Mouse (Mus musculus) heart, embryonic 12.5 days (tissue): ENCODE measurements around the gene Edil3. TPM values are rescaled to one million over a fixed set of nuclear protein-coding genes. Genes with fewer than 3 reads are reported as not detected.

Source experiments
- ATAC-seq: fragments of 200-750 bp; cut with Nextera tagmentation; 2 replicates; pipeline ENCODE4 v1.8.0; 2017; ENCODE audit warnings: moderate TSS enrichment, moderate library complexity; ENCODE audit not compliant: insufficient number of reproducible peaks, low FRiP score
- H3K27ac ChIP-seq: fragments of 300-500 bp; sonication (generic); 2 replicates; pipeline ENCODE4 v1.5.1; 2016; ENCODE audit warnings: mild to moderate bottlenecking, moderate library complexity; ENCODE audit not compliant: poor library complexity, severe bottlenecking
- H3K27me3 ChIP-seq: fragments of 300-500 bp; sonication (generic); replicated peaks from 2 replicates; pipeline ENCODE4 v1.6.1; 2016; ENCODE audit warnings: mild to moderate bottlenecking, moderate library complexity
- H3K36me3 ChIP-seq: fragments of 300-500 bp; sonication (generic); 2 replicates; pipeline ENCODE4 v1.6.1; 2016; ENCODE audit warnings: mild to moderate bottlenecking, moderate library complexity
- H3K4me1 ChIP-seq: fragments of 300-500 bp; sonication (generic); replicated peaks from 2 replicates; pipeline ENCODE4 v1.6.1; 2016; ENCODE audit warnings: mild to moderate bottlenecking
- H3K4me2 ChIP-seq: fragments of 300-500 bp; sonication (generic); 2 replicates; pipeline ENCODE4 v1.6.1; 2016; ENCODE audit warnings: mild to moderate bottlenecking, moderate library complexity
- H3K4me3 ChIP-seq: fragments of 300-500 bp; sonication (generic); 2 replicates; pipeline ENCODE4 v1.5.1; 2016; ENCODE audit warnings: mild to moderate bottlenecking
- H3K9ac ChIP-seq: fragments of 300-500 bp; sonication (generic); 2 replicates; pipeline ENCODE4 v1.6.1; 2016; ENCODE audit warnings: mild to moderate bottlenecking, moderate library complexity
- H3K9me3 ChIP-seq: fragments of 300-500 bp; sonication (generic); replicated peaks from 2 replicates; pipeline ENCODE4 v1.6.1; 2016; ENCODE audit warnings: mild to moderate bottlenecking, moderate library complexity
- WGBS: fragments of 180-500 bp; shearing (Covaris S2); methylation state at CpG from one replicate; pipeline ENCODE4 v1.1.7; 2016; 5-methylcytosine and 5-hydroxymethylcytosine counted together
- polyA plus RNA-seq: library from polyadenylated mRNA; unstranded; fragments of >200 nt; fragmentation: Nextera tagmentation; extraction: Ambion mirVana; gene quantifications from 2 replicates; pipeline ENCODE4 v1.2.1, GENCODE M21; 2016

Gene Edil3
- polyA plus RNA-seq, 1 experiment from 2014 or later, result 15.6 TPM

DNA sequence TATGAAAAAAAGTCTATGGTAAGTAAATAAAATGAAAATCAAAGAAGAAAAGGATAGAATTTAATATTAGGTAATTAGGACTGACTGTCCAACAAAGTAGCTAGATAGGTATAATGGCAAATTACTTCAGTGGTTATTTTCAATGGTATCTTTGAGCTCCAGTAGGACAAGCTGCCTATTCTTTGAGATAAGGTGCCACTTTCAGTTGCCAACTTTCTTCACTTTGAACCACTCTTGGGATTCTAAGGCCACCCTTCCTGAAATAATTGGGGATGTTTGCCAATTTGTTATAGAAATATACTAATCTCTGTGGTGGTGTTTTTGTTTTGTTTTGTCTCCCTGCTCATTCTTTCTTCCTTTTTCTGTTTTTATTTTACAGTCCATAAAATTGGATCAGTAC, 537.1 kb downstream of the Edil3 start:
- Histone ChIP-seq H3K4me3 (no peak overlapping the region), H3K9me3 (no peaks in the 10 kb centered on the region), H3K27ac (no peak overlapping the region), H3K27me3 (no peaks in the 10 kb centered on the region), H3K36me3 (no peaks in the 10 kb centered on the region), H3K4me1 (no peaks in the 10 kb centered on the region), H3K9ac (no peak overlapping the region), H3K4me2 (no peak overlapping the region)
- no peak for ATAC-seq

DNA sequence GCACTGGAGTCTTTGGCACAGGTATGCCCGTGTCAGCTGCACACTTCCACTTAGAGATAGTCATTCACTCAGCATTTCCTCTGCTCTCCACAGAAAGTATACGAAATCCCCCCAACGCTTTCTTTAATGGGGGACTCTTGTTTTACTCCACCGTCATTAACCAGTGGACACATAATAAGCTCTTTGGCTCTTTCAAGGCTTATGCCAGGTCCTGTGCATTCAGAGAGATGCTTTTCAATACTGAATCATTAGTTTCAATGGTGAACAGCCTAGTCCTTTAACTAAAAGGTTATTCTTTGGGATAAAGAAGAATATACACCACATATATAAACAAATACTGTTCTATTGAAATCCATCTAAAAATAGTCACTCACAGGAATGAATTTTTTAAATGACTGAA, 541.0 kb downstream of the Edil3 start:
- Histone ChIP-seq H3K9me3 (no peaks in the 10 kb centered on the region), H3K27ac (no peak overlapping the region), H3K27me3 (no peaks in the 10 kb centered on the region), H3K4me2 (no peak overlapping the region), H3K36me3 (no peaks in the 10 kb centered on the region), H3K4me1 (no peaks in the 10 kb centered on the region), H3K9ac (no peak overlapping the region), H3K4me3 (no peak overlapping the region)
- 67% methylated on average over 4 of the region's 4 CpGs for WGBS
- ATAC-seq, result no peak

DNA sequence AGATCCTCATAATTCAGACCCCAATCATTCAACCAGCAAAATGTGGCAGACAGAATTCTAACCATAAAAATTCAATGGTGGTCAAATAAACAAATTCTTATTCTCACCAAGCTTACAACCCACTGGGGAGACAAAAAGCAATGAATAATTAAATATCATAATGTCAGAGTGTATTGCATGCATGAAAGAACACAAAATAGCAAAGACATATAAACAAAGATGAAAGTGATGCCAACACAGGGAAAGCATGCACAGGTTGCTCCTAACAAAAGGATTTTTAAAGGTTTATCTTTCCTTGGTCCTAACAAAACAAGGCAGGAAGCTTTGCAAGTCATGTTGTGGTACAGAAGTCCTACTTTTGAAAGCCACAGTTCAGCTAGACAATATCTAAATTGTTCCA, 550.0 kb downstream of the Edil3 start:
- H3K9ac ChIP-seq, result no peak overlapping the region
- no peak overlapping the region for H3K4me3 ChIP-seq
- H3K27me3 ChIP-seq, result no peaks in the 10 kb centered on the region
- no peaks in the 10 kb centered on the region for H3K36me3 ChIP-seq
- no peak overlapping the region for H3K27ac ChIP-seq
- H3K4me2 ChIP-seq, result no peak overlapping the region
- H3K9me3 ChIP-seq, result no peaks in the 10 kb centered on the region
- ATAC-seq, result no peak
- H3K4me1 ChIP-seq, result no peaks in the 10 kb centered on the region

DNA sequence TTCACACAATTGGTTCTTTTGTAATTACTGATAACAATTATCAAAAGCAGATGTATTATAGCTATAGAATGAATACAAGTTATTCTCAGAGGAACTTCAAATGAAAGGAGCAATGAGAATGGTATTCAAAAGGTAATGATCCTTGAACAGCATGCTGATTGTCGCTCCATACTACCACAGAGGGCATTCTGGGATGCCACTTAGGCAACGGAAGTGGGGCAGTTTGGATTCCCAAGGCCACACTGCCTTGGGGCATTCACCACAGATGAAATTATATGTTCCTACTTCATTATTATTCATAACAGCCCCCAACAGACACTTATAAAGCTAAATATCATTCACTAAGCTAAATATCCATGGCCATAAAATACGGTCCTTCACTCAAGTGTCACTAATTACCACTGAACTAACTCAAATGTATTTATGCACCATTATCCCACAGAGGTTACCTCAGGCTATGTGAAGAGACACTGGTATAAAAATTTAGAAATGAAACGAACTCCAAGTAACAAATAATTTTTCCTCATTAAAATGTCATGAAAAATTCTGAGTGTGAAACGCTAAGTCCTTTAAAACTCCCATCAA, 550.5 kb downstream of the Edil3 start:
- Histone ChIP-seq H3K27me3 (no peaks in the 10 kb centered on the region), H3K9me3 (no peaks in the 10 kb centered on the region), H3K9ac (no peak overlapping the region), H3K36me3 (no peaks in the 10 kb centered on the region), H3K4me3 (no peak overlapping the region), H3K27ac (no peak overlapping the region), H3K4me1 (no peaks in the 10 kb centered on the region), H3K4me2 (no peak overlapping the region)
- ATAC-seq, result no peak
- WGBS, result 80% methylated on average over 5 of the region's 5 CpGs
